Mouse (Mus musculus) embryo, embryonic 11 days (tissue): ENCODE data around the gene Tfdp1.

Source experiments
- DNase-seq: peaks from one replicate; pipeline ENCODE4 v3.0.0-alpha.2; 2015

Tfdp1 gene

DNA sequence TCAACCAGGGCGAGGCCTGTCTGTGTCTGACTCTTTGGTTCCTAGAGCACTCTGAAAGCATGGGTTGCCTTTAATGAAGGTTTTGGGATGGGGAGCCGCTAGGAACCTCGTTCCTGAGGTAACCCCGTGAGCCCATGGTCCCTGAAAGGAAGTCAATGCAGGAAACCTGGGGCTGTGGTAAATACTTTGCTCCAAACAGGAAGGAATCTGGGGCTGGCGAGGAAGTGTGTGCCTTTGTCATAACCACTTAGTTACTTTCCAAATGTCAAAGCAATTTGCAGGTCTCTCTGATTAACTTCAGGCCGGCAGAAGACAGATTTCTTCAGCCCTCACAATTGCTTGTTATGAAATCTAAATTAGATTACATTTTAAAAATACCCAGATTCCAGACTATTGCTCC is 88.8 kb downstream of the Tfdp1 start:
- DNase-seq = no peak
